Mouse (Mus musculus) midbrain, embryonic 11.5 days (tissue): Measurements from ENCODE around the gene Rhof. TPM values are rescaled to one million over a fixed set of nuclear protein-coding genes. Genes with fewer than 3 reads are reported as not detected.

Source experiments
- ATAC-seq: fragments of 200-750 bp; cut with Nextera tagmentation; 2 replicates; pipeline ENCODE4 v1.8.0; 2017; ENCODE audit warnings: moderate TSS enrichment, moderate library complexity; ENCODE audit not compliant: low FRiP score
- DNase-seq: peaks from one replicate; pipeline ENCODE4 v3.0.0; 2015; ENCODE audit warnings: low spot score; ENCODE audit errors: missing footprints
- H3K27ac ChIP-seq: fragments of 300-500 bp; sonication (generic); 2 replicates; pipeline ENCODE4 v1.5.1; 2014; ENCODE audit warnings: low read depth, low read length
- H3K27me3 ChIP-seq: fragments of 300-500 bp; sonication (generic); 2 replicates; pipeline ENCODE4 v1.6.1; 2014; ENCODE audit warnings: mild to moderate bottlenecking, low read length, moderate library complexity, mixed read lengths; ENCODE audit not compliant: control insufficient read depth, insufficient read depth
- H3K36me3 ChIP-seq: fragments of 300-500 bp; sonication (generic); 2 replicates; pipeline ENCODE4 v1.6.1; 2014; ENCODE audit warnings: mild to moderate bottlenecking, low read length, moderate library complexity, mixed read lengths; ENCODE audit not compliant: control insufficient read depth, insufficient read depth
- H3K4me1 ChIP-seq: fragments of 300-500 bp; sonication (generic); 2 replicates; pipeline ENCODE4 v1.6.1; 2014; ENCODE audit warnings: low read length; ENCODE audit not compliant: control insufficient read depth, insufficient read depth
- H3K4me2 ChIP-seq: fragments of 300-500 bp; sonication (generic); 2 replicates; pipeline ENCODE4 v1.6.1; 2014; ENCODE audit warnings: mild to moderate bottlenecking, moderate library complexity
- H3K4me3 ChIP-seq: fragments of 300-500 bp; sonication (generic); 2 replicates; pipeline ENCODE4 v1.5.1; 2014; ENCODE audit warnings: low read depth, low read length
- H3K9ac ChIP-seq: fragments of 300-500 bp; sonication (generic); 2 replicates; pipeline ENCODE4 v1.6.1; 2014; ENCODE audit warnings: low read length
- H3K9me3 ChIP-seq: fragments of 300-500 bp; sonication (generic); 2 replicates; pipeline ENCODE4 v1.6.1; 2016; ENCODE audit warnings: low read length; ENCODE audit not compliant: control insufficient read depth
- WGBS: fragments of 180-500 bp; shearing (Covaris S2); extraction: QIAGEN DNeasy Blood & Tissue Kit; methylation state at CpG from one replicate; pipeline ENCODE4 v1.1.7; 2014; 5-methylcytosine and 5-hydroxymethylcytosine counted together
- polyA plus RNA-seq: library from polyadenylated mRNA; unstranded; fragments of >200 nt; fragmentation: Nextera tagmentation; extraction: Ambion mirVana; gene quantifications from 2 replicates; pipeline ENCODE4 v1.2.1, GENCODE M21; 2014

Gene Rhof
- polyA plus RNA-seq, 1 experiment from 2014 or later: 1.6 TPM

GRCm38 (mm10) chr5:123151077-123151476 lies 18.6 kb upstream of the Rhof start:
- H3K36me3 ChIP-seq: peaks cover 33% of the 10 kb centered on the region
- H3K4me1 ChIP-seq: peaks cover 22% of the 10 kb centered on the region
- no peak for ATAC-seq
- H3K4me3 ChIP-seq: no peak overlapping the region
- no peaks in the 10 kb centered on the region for H3K9me3 ChIP-seq
- no peak overlapping the region for H3K27ac ChIP-seq
- H3K4me2 ChIP-seq: peak overlapping the region; percentile 37; the same call in 1 of the 2 replicates
- WGBS: 60% methylated on average over 7 of the region's 7 CpGs
- no peaks in the 10 kb centered on the region for H3K27me3 ChIP-seq
- no peak for DNase-seq
- no peak overlapping the region for H3K9ac ChIP-seq

DNA sequence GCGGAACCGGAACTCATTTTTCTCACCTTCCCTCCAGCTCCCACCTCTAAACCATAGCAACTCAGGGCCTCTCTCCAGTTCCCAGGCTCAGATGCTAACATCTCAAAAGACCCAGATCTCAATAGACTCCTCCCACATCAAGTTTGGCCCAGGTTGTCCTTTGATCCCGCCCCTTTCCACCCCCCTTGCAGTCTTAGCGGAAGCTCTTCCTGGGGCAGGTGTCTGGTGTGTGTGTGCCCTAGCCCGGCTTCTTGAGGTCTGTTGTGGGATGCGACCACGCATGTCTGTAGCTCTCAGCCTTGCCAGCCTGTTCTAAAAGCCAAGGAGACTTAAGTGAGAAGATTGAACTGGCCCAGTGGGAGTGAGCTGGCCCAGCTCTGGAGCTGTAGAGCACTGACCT lies 18.1 kb upstream of the Rhof start:
- H3K36me3 ChIP-seq: peaks cover 33% of the 10 kb centered on the region
- ATAC-seq (no peak), DNase-seq (no peak)
- no peak overlapping the region for H3K4me3 ChIP-seq
- 52% methylated on average over 7 of the region's 7 CpGs for WGBS
- no peaks in the 10 kb centered on the region for H3K9me3 ChIP-seq
- no peak overlapping the region for H3K27ac ChIP-seq
- peak overlapping the region; percentile 37 for H3K4me2 ChIP-seq
- H3K27me3 ChIP-seq: no peaks in the 10 kb centered on the region
- H3K4me1 ChIP-seq: peaks cover 22% of the 10 kb centered on the region
- H3K9ac ChIP-seq: peak overlapping the region; percentile 14; the same call in 1 of the 2 replicates

DNA sequence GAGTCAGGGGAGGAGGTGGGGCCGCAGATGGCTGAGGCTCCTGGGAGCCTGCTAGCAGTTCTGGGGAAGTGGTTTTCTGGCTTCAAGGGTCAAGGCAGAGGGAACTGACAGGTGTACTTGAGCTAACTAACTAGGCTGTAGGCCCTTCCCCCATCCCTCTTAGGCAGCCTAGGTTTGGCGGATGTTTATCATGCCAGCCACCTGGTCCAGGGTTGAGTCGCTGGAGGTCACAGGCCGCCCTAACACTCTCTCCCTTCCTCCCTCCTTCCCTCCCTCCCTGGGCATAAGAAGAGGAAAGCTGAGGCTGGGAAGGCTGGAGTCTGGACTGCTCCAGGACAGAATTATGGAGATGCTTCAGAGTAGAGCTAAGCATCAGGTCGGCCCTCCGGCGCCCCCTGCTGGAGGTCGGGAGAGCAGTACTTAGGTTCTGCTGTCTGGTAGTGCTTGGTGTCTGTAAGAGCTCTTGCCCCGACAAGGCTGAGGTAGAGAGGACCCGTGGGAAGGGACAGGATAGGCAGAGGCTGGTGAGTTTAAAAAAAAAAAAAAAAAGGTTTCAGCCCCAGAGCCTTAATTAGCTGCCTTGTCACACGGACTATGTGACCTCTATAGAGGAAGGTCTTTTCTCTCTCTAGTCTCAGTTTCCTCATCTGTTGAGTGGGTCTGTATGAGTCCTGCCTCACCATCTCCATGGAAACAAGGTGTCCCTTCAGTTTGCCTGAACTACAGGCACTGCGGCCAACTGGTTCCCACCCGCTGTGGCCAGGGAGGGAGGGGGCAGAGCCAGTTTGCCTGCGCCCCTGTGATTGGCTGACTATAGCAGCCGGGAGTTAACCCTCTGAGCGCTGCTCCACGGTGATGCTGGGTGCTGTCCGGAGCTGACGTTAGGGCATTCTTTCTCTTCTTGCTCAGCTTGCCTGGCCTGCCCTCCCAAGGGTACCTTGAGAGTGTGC lies 17.2 kb upstream of the Rhof start:
- ATAC-seq (peak; percentile 87), DNase-seq (peak; percentile 98)
- WGBS: 12% methylated on average over 19 of the region's 19 CpGs
- peaks cover 33% of the 10 kb centered on the region for H3K36me3 ChIP-seq
- no peak overlapping the region for H3K27ac ChIP-seq
- no peaks in the 10 kb centered on the region for H3K27me3 ChIP-seq
- peak overlapping the region; percentile 37 for H3K4me2 ChIP-seq
- H3K9me3 ChIP-seq: no peaks in the 10 kb centered on the region
- peak overlapping the region; percentile 19; the same call in 1 of the 2 replicates for H3K4me3 ChIP-seq
- H3K9ac ChIP-seq: peak overlapping the region; percentile 25; the same call in 1 of the 2 replicates
- peaks cover 28% of the 10 kb centered on the region for H3K4me1 ChIP-seq

GRCm38 (mm10) chr5:123148073-123148722 lies 15.7 kb upstream of the Rhof start:
- ATAC-seq (no peak), DNase-seq (no peak)
- Histone ChIP-seq H3K27ac (no peak overlapping the region), H3K9me3 (no peaks in the 10 kb centered on the region), H3K4me2 (no peak overlapping the region), H3K4me1 (peaks cover 41% of the 10 kb centered on the region), H3K4me3 (no peak overlapping the region), H3K9ac (no peak overlapping the region), H3K27me3 (no peaks in the 10 kb centered on the region), H3K36me3 (peaks cover 27% of the 10 kb centered on the region)
- WGBS: 86% methylated on average over 25 of the region's 25 CpGs

- Histone ChIP-seq H3K27me3 (no peaks in the 10 kb centered on the region), H3K9ac (no peak overlapping the region), H3K4me2 (no peak overlapping the region), H3K36me3 (peaks cover 21% of the 10 kb centered on the region), H3K9me3 (no peaks in the 10 kb centered on the region), H3K4me1 (peaks cover 41% of the 10 kb centered on the region), H3K4me3 (no peak overlapping the region), H3K27ac (no peak overlapping the region)
- DNase-seq (no peak), ATAC-seq (no peak)
- 86% methylated on average over 17 of the region's 17 CpGs for WGBS
Observed at GRCm38 (mm10) chr5:123147569-123147968, 15.1 kb upstream of the Rhof start.

DNA sequence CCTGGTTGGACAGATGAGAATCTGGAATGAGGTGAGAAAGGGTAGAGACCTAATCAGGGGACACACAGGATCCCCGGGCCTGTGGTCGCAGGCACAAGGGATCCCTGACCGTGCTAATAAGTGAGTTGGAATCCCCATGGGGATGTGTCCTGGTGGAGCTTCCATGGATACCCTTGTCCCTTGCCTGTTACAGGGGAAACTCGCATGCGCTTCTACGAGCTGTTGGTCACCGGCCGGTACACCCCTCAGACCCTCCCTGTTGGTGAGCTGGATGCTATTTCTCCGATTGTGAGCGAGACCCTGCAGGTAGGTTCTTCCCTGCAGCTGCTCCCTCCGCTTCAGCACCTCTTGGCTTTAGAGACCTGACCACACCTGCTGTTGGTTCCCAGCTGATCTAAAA lies 13.9 kb upstream of the Rhof start:
- peaks cover 41% of the 10 kb centered on the region for H3K4me1 ChIP-seq
- ATAC-seq: no peak
- no peak overlapping the region for H3K4me2 ChIP-seq
- H3K4me3 ChIP-seq: no peak overlapping the region
- H3K9me3 ChIP-seq: no peaks in the 10 kb centered on the region
- DNase-seq: no peak
- H3K9ac ChIP-seq: no peak overlapping the region
- H3K36me3 ChIP-seq: peaks cover 16% of the 10 kb centered on the region
- H3K27me3 ChIP-seq: no peaks in the 10 kb centered on the region
- no peak overlapping the region for H3K27ac ChIP-seq
- WGBS: 85% methylated on average over 11 of the region's 11 CpGs

GRCm38 (mm10) chr5:123144746-123145590 lies 12.5 kb upstream of the Rhof start:
- 40% methylated on average over 20 of the region's 20 CpGs for whole genome bisulfite sequencing
- ATAC-seq (no peak), DNase-seq (peak; percentile 89)
- Histone ChIP-seq H3K4me2 (peak overlapping the region; percentile 100), H3K27ac (no peak overlapping the region), H3K36me3 (peaks cover 15% of the 10 kb centered on the region), H3K27me3 (no peaks in the 10 kb centered on the region), H3K9me3 (no peaks in the 10 kb centered on the region), H3K9ac (peak overlapping the region; percentile 99), H3K4me3 (peak overlapping the region; percentile 95), H3K4me1 (peaks cover 30% of the 10 kb centered on the region)

DNA sequence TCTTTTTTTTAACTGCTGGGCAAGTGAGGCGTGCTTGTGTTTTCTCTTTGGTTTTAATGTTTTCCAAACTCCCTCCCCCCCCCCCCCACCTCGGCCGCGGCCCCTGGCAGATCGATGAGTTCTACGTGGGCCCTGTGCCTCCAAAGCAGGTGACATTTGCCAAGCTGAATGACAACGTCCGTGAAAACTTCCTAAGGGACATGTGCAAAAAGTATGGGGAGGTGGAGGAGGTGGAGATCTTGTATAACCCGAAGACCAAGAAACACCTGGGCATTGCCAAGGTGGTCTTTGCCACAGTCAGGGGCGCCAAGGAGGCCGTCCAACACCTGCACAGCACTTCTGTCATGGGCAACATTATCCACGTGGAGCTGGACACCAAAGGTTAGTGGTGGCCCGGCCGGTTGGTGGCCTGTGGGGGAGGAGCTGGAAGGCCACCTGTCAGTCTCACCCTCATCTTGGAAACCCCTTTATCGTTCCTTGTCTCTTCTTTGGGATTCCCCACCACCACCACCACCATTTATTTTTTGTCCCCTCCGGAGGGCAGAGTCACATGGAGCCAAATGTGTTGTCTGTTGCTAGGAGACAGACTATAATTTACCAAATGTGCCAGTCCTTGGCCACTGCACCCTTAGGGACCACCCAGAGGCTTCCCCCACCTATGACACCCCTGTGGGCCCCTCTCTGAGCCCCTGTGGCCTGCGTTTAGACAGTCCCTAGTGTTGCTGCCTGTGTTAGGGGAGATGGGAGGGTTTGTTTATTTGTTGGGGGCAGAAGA lies 11.7 kb upstream of the Rhof start:
- Histone ChIP-seq H3K36me3 (peaks cover 14% of the 10 kb centered on the region), H3K27me3 (no peaks in the 10 kb centered on the region), H3K27ac (no peak overlapping the region), H3K9me3 (no peaks in the 10 kb centered on the region), H3K4me2 (peak overlapping the region; percentile 100), H3K4me3 (peak overlapping the region; percentile 95), H3K4me1 (peaks cover 26% of the 10 kb centered on the region), H3K9ac (peak overlapping the region; percentile 99)
- no peak for ATAC-seq
- WGBS: 7% methylated on average over 15 of the region's 17 CpGs
- DNase-seq: no peak
